Mouse (Mus musculus) frontal cortex, adult (tissue): ENCODE results near the gene St6galnac4.

ENCODE experiments used
- ATAC-seq: cut with Nextera tagmentation; 2 replicates; pipeline ENCODE4 v1.9.2; 2017; ENCODE audit warnings: mild to moderate bottlenecking, moderate library complexity, mixed read lengths; ENCODE audit not compliant: low TSS enrichment

St6galnac4 gene

DNA sequence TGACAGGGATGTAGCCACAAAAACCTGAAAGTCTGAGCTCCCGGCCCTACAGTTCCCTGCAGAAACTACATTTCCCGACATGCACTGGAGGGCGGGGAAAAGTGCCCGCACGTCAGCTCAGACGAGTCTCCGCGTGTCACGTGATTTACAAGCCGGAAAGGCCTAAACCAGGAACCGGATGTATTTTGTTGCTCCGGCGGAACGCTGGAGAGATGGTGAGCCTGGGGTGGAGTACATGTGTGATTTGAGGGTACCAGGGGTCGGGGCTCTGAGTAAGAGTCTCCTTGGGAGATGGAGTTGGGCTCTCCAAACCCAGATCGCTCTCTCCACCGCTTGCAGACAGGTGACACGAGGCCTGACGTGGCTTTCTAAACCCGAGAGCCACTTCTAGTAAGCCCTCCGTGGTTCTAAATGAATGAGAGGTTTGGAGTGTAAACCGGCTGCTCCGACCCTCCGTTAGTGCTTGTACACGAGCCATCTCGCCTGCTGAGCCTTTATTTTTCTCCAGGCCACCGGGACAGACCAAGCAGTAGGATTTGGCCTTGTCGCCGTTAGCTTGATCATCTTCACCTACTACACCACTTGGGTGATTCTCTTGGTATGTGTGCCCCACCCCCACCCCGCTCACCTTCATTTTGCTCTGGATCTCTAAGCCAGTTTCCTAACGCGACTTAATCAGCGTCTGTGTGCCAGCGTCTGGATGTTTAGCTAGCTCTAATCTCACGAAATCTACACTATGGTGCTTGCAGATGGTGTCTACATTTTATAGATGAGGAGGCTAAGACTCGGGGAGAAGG, 16.0 kb upstream of the St6galnac4 start, which contains the start of gene Dpm2:
TSS of gene Dpm2 (plus strand) at position 161 of the 797 bp plus-strand sequence.
- ATAC-seq: peak; percentile 67

DNA sequence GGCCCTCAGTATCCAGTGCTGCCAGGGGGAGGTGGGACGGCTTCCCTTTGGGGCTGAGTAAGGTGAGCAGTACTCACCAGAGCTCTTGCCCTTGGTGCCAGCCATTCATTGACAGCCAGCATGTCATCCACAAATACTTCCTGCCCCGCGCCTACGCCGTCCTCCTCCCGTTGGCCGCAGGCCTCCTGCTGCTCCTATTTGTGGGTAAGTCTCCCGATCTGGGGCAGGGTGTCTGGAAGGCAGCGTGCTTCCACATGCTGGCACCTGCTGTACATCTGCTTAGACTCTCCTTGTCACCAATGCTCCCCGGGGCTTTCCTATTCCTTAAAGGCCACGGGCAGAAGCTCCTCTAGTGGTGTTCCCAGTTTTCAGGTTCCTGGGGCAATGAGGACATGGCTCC, 14.7 kb upstream of the St6galnac4 start:
- ATAC-seq: no peak

DNA sequence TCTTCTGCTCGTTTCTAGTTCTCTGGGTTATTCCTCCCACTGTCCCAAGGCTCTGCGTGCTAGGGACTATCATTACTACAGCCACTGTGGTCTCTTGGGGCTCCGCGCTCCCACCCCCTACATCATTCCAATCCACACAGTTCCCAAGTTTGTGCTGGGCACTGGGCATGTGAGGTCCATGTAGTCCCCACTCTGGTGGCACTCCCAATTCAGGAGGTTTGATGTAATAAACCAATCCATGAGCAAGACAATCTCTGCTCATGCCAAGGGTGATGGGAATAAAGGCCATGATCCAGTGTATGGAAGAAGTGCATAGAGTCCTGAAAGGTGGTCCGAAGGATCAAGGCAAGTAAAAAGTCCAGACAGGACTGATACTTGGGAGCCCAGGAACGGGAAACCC, 12.4 kb upstream of the St6galnac4 start, which contains the start of gene Pip5kl1:
TSS of gene Pip5kl1 (plus strand) at position 301 of the 400 bp plus-strand sequence.
- ATAC-seq: no peak

DNA sequence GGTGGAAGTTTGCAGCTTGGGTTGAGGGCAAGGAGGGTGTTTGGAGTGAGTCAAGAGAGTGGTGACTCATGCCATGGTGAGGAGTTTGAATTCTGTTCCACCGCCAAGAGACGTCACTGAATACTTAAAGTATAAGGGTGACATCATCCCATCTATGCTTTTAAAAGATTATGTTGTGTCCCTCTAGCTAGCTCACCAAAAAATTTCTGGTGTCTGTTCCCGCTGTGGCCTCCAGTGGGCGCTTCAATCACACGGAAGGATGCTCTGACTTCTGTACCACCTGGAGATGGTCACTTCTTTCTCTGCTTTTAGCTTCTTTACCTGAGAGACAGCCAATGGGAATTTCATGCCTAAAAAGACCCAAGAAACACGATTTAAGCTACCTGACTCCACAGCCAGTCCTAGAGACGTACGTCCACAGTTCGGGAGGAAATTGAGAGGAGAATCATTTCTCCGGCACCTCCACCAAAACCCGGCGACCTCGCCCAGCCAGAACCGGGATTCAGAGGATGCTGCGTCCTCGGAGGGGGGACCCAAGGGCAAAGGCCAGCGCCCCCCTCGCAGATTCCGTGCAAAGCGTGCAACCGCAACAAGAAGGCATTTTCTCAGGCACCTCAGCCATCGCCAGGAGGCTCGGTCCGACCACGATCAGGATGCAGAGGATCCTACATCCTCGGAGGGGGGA, 11.9 kb upstream of the St6galnac4 start:
- peak; percentile 38 for ATAC-seq

DNA sequence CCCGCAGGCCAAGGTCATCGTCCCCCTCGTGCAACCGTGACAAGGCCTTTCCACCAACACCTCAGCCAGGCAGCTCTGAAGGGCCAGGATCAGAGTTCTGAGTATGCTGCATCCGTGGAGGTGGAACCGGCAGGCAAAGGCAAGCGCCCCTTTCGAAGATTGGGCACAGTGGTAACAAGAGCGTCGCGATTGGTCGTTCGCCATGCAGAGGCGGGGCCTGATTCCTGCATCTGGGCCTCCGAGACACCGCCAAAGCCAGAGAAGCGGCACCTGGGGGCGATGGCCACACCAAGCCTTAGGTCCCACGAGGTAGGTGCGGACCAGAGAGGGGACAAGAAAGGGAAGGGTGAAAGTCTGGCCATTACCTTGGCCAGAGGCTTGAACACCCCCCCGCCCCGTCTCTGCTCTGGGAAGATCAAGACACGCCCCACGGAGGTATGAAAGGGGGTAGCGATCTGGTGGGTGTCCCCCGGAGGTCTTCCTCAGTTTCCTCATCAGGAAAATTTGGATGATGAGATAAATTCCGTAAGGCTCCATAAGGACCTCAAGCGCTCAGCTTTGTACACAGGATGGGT, 11.2 kb upstream of the St6galnac4 start, which contains the start of gene 9430097D07Rik:
TSS of gene 9430097D07Rik (minus strand) at position 99 of the 575 bp plus-strand sequence.
- ATAC-seq: peak; percentile 69

GRCm38 (mm10) chr2:32576532-32576931, 10.4 kb upstream of the St6galnac4 start:
- ATAC-seq: no peak

DNA sequence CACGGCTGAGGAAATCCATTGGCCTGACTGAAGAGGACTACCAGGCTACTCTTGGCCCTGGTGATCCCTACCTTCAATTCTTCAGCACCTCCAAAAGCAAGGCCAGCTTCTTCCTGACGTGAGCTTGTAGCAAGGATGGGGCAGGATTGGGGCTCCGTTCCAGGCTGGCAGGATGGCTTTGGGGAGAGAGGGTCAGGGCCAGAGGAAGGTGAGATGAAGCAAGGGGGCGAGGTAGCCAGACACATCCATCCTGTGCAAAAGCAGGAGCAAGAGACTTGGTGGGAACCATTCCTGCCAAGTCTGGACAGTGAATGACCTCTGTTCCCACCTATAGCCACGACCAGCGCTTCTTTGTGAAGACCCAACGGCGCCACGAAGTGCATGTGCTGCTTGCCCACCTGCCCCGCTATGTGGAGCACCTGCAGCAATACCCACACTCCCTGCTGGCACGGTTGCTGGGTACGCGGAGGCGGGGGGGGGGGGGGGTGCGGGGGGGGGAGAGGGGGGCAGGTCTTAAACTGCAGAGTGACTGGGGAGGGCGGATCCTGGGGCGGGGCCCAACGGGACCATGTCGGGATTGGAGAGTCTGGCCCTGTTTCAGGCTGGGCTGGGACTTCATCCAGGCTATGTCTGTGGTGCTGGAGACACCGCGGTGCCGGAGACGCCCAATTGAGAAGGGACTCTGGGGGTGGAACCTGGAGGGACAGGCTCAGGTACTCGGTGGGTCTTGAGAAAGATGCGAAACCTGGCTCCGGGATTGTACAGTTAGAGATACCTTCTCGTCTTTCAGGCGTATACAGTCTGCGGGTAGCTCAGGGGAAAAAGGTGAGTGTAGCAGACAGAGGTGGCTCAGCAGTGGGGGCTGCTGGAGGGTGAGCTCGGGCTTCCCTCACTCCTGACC, 8.5 kb upstream of the St6galnac4 start:
- ATAC-seq: no peak

DNA sequence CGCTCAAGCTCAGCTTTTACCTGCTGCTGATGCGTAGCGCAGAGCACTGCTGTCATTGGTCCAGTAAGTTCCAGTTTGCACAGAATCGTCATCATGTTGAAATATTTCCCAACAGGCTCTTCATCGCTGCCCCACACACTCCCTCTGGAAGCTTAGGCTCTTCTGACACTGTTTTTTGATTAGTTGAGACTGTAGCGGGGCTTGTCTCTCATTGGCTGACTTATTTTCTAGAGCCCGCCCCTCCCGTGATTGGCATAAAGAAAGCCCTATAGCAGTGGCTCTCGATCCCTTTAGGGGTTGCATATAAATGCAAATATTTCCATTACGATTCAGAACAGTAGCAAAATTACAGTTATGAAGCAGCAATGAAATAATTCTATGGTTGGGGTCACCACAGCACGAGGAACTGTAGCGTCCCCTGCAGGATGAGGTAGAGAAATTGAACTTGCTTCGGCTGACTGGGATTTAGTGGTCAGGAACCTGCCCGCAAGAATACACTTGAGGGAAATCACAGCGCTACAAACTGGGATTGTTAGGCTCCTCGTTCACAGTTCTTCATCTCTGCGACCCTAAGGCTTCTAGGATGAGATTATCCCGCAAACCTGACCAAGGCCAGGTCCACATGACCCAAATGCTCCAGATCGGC, 5.3 kb upstream of the St6galnac4 start:
- peak; percentile 71 for ATAC-seq

GRCm38 (mm10) chr2:32582830-32583799, 3.8 kb upstream of the St6galnac4 start:
- peak; percentile 44; the same call in 1 of the 2 replicates for ATAC-seq

- ATAC-seq: no peak
Observed at GRCm38 (mm10) chr2:32585149-32585714, 1.7 kb upstream of the St6galnac4 start.

- ATAC-seq: no peak
Observed at GRCm38 (mm10) chr2:32587731-32588321, 931 bp downstream of the St6galnac4 start.

GRCm38 (mm10) chr2:32589213-32589795, 2.4 kb downstream of the St6galnac4 start:
- peak; percentile 44 for ATAC-seq

DNA sequence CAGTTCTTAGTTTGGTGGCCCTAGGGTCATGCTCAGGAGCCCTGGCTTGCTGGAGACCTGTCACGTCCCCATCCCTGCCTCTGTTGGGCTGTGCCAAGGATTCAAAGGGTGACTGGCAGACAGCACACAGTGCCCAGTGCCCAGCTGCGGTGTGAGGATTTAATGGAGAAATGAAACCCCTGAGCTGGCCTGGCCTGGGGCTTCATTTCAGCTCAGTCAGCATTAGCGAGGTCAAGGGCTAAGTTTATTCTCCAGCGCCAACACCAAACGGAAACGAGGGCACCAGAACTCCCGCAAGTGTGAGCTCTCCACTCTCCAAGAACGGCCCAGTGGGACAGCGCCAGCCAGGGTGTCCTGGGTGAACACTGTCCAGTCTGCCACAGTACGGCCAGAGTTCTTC, 3.3 kb downstream of the St6galnac4 start:
- no peak for ATAC-seq

- no peak for ATAC-seq
Observed at GRCm38 (mm10) chr2:32591249-32591648, 4.4 kb downstream of the St6galnac4 start.

- ATAC-seq: no peak
Observed at GRCm38 (mm10) chr2:32596725-32597124, 9.8 kb downstream of the St6galnac4 start.

DNA sequence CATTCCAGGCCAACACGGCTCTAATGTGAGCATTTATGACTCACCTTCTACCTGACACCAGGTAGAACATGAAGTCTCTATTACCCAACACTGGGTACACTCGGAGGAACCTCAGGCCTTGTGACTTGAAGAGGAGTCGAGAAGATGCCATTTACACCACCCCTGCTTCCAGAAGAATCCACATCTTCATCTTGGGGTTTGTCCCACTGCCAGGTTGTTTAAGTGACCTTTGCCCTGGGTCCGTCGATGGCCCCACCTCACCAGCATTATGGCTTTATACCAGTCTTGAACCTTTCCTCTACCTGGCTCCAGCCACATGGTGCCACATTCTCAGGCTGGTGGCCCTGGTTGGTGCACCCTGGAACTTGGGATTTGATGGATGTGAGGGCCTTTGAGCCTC, 10.4 kb downstream of the St6galnac4 start:
- ATAC-seq: no peak

DNA sequence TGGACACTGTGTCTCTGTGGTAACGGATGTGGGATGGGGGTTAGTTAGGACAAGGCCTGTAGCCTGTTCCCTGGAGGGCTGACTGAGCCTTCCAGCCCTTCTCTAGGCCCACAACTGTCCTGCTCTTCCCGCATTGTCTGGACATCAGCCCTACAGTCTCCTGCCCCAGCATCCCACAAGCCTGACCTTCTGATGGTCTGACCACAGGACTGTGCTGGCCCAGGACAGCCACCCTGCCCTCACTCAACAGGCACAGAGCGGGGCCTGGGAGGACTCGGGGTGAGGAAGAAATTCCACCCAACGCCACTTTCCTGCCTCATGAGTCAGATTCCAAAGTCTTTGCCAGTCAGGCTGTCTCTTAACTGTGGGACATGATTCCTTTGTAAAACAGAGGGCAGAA, 10.8 kb downstream of the St6galnac4 start:
- no peak for ATAC-seq

DNA sequence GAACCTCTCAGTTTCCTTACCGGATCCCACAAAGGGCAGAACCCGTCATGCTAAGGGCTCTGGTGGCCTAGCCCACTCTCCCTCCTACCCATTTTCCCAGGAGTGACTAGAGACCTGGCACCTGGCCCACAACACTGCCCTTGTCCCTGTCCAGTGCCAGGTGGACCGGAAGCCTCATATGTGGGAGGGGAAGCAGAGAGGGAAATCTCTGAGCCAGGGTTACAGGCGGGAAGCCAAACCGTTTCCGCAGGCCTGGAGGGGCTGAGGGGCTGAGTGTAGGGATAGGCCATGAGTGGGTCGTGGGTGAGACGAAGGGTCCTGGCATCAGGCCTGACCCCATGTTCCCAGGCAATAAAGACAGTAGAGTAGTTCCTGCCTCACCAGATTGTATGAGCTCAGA, 11.6 kb downstream of the St6galnac4 start:
- ATAC-seq: no peak

- ATAC-seq: no peak
Observed at GRCm38 (mm10) chr2:32599409-32599808, 12.5 kb downstream of the St6galnac4 start, which contains the start of gene St6galnac6. Gene St6galnac6, plus strand, starts transcription at chr2:32599709.
